Mouse (Mus musculus) spleen, adult 2 months (tissue): ENCODE results near the gene Arhgap22.

Experiments used
- CTCF ChIP-seq: fragments of 200-500 bp; IDR thresholded peaks from 2 replicates; pipeline ENCODE4 v1.5.1; 2011; ENCODE audit warnings: mild to moderate bottlenecking, inconsistent platforms; ENCODE audit not compliant: insufficient read depth, insufficient read length, insufficient replicate concordance; ENCODE audit errors: extremely low read depth
- POLR2A ChIP-seq: fragments of 200-500 bp; IDR thresholded peaks from 2 replicates; pipeline ENCODE4 v1.6.1; 2011; ENCODE audit warnings: low read depth, low read length, inconsistent platforms

GRCm38 (mm10) chr14:33324556-33324955 is 110.7 kb downstream of the Arhgap22 start:
- TF ChIP-seq CTCF = no peak
- TF ChIP-seq POLR2A = no peak
